Mouse (Mus musculus): ENCODE measurements around the gene Zfp639.

Zfp639 gene

GRCm38 (mm10) chr3:32509496-32510374, at the start of gene Zfp639:
Zfp639 (plus strand) TSS chr3:32510259.
- DNase-seq (ENCODE audit: low spot score) = peak; percentile 17

GRCm38 (mm10) chr3:32467321-32467720, 42.7 kb upstream of the Zfp639 start:
- no peak for DNase-seq (ENCODE audit: low spot score)

- no peak for DNase-seq (ENCODE audit: low spot score)
These were observed 41.6 kb upstream of the Zfp639 start for GRCm38 (mm10) chr3:32468411-32468810.

- DNase-seq (ENCODE audit: low spot score) = no peak
These were observed 39.6 kb upstream of the Zfp639 start for GRCm38 (mm10) chr3:32470449-32470848.

DNA sequence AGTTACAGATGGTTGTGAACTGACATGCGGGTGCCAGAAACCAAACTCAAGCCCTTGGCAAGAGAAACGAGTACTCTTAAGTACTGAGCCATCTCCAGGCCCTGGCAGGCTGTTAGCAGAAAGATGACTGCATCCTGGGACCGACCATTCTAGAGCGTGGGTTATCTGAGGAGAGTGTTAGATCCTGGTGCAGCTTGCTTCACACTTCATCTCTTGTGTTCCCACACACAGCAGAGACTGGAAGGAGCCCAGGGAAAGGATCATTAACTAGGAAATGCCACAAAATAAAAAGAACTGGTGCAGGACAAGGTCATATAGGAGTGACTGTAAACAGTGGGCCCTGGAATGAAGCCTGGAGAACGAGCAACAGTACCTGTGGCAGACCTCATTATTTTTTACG, 39.0 kb upstream of the Zfp639 start:
- no peak for DNase-seq (ENCODE audit: low spot score)

- DNase-seq (ENCODE audit: low spot score) = no peak
These were observed 37.7 kb upstream of the Zfp639 start for GRCm38 (mm10) chr3:32472191-32472900.

- no peak for DNase-seq (ENCODE audit: low spot score)
These were observed 36.9 kb upstream of the Zfp639 start for GRCm38 (mm10) chr3:32473184-32473583.

- DNase-seq (ENCODE audit: low spot score) = no peak
These were observed 30.1 kb upstream of the Zfp639 start for GRCm38 (mm10) chr3:32479961-32480360.

GRCm38 (mm10) chr3:32483035-32483434, 27.0 kb upstream of the Zfp639 start:
- DNase-seq (ENCODE audit: low spot score) = no peak

- DNase-seq (ENCODE audit: low spot score) = no peak
These were observed 23.5 kb upstream of the Zfp639 start for GRCm38 (mm10) chr3:32486543-32486942.

DNA sequence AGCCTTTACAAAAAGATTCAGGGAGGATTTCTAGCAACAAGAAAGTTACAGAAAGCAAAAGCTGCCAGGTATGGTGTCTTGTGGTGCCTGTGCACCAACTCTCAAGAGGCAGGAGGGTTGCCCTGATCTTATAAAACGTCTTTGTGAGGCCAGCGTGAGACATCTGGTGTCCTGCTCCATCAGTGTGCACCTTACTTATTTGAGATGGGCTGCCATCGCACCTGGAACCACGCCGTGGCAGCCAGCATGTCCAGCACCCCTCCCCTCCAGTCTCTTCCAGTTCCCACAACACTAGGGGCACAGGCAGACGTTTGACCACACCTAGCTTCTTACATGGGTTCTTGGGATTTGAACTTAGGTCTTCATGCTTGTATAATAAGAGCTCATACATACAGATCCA, 21.9 kb upstream of the Zfp639 start:
- no peak for DNase-seq (ENCODE audit: low spot score)

DNA sequence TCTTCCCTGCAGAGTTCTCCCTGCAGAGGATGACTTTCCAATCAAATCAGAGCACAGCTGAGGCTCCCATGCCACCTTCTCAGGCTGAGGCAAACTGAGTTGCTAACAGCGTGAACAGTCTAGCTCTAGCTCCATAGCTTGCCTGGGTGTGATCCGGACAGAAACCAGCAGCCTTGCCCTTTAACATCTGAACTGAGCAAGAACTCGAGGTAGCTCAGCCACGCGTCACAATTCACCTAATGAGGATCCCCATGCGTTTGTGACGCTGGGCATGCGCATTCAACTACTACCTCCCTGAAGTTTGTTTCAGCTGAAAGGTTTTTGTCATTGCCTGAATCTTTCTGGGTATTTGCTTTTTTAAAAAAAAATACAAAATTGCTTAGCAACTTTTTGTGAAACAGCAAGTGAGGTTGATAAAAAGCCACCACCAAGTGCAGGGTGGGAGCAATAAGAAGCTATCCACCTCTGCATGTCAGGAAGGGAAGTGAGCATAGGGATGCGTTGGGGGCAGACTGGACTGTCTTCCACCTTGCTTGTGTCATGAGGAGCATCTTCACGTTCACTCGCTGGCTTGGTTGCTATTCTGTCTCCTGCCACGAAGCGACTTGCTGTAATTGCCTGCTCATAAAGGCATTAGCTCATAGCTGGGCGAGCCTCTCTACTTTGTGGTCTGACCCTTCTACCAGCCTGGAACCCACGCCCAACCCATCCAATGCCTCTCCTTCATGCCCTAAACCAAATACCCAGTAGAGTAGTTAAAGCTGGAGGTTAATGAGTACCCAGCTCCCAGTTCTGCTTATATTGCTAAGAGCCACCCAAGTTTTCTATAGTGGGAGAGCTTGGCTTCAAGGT, 19.8 kb upstream of the Zfp639 start:
- DNase-seq (ENCODE audit: low spot score) = no peak

- no peak for DNase-seq (ENCODE audit: low spot score)
These were observed 19.1 kb upstream of the Zfp639 start for GRCm38 (mm10) chr3:32490928-32491315.

- no peak for DNase-seq (ENCODE audit: low spot score)
These were observed 17.7 kb upstream of the Zfp639 start, which contains the start of gene Kcnmb3 for GRCm38 (mm10) chr3:32492097-32493090. Kcnmb3 (minus strand) TSS chr3:32492231.

GRCm38 (mm10) chr3:32494387-32495087, 15.5 kb upstream of the Zfp639 start:
- no peak for DNase-seq (ENCODE audit: low spot score)

DNA sequence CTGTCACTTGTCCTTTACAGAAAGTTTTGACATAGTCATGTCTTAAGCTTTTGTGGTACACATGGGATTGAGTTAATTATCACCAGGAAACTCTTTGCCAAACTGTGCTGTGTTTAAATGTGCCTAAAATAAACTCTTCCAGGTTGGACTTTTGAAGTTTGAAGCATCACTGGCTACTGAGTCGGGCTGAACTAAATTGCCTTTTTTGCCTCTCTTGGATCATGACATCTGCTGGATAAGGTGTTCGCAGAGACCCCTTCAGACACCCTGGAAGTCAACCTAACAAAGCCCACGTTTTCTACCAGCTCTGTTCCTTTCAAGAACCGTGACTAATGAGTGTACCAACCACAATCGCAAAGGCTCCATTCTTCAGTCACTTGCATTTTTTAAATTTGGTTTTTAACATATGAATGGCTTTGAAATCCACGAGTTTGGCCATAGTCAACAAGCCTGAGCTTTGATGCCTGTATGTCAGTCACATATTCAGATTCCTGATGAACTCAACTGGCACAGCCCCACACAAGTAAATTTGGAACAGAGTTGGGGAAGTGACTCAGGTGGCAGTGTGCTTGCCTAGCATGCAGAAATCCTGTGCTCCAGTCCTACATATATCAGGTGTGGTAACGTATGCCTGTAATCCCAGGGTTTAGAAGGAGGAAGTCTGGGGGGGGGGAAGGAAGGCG, 14.8 kb upstream of the Zfp639 start:
- DNase-seq (ENCODE audit: low spot score) = no peak

GRCm38 (mm10) chr3:32495856-32496710, 14.0 kb upstream of the Zfp639 start:
- no peak for DNase-seq (ENCODE audit: low spot score)

GRCm38 (mm10) chr3:32496711-32497070, 13.4 kb upstream of the Zfp639 start:
- DNase-seq (ENCODE audit: low spot score) = no peak

DNA sequence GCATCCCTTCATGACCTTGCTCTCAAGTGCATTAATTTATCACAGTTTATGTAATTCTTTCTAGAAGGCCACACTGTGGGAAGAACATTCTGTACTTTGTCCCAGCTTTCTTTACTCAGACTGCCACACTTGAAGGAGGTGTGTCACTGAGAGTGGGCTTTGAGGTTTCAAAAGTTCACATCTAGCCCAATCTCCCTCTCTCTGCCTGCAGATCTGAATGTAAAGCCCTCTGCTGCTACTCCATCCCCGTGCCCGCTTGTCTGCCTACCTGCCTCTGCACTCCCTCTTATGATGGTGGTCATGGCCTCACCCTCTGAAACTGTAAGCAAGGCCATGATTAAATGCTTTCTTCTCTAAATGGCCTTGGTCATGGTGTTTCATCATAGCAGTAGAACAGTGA, 9.7 kb upstream of the Zfp639 start:
- DNase-seq (ENCODE audit: low spot score) = no peak

Data from c-Kit-positive CD71-positive TER-119-positive erythroid progenitor cells, embryonic 14.5 days (primary cell).